Mouse (Mus musculus) brain, embryonic 14.5 days (tissue): ENCODE data around the gene Pomt2.

Experiments used
- CTCF ChIP-seq: fragments of 200-500 bp; IDR thresholded peaks from 2 replicates; pipeline ENCODE4 v1.5.1; 2012; ENCODE audit warnings: inconsistent platforms, mild to moderate bottlenecking, moderate library complexity, borderline replicate concordance; ENCODE audit not compliant: insufficient read depth, insufficient read length; ENCODE audit errors: extremely low read depth
- POLR2A ChIP-seq: fragments of 200-500 bp; IDR thresholded peaks from 2 replicates; pipeline ENCODE4 v1.6.1; 2012; ENCODE audit warnings: mild to moderate bottlenecking, inconsistent platforms, borderline replicate concordance; ENCODE audit not compliant: poor library complexity, insufficient read depth, insufficient read length, severe bottlenecking; ENCODE audit errors: extremely low read depth

GRCm38 (mm10) chr12:87089701-87090100 lies 58.1 kb downstream of the Pomt2 start:
- no peak for TF ChIP-seq CTCF
- no peak for TF ChIP-seq POLR2A
